Mouse (Mus musculus) lung, adult 10 weeks (tissue): Measurements from ENCODE around the gene Gm21028. TPM values are rescaled to one million over a fixed set of nuclear protein-coding genes. Genes with fewer than 3 reads are reported as not detected.

Experiments used
- polyA plus RNA-seq: library from polyadenylated mRNA; stranded (reverse); fragments of 350-450 nt; fragmentation: Illumina TruSeq; extraction: RNeasy Lipid Tissue Mini Kit (QIAGEN cat#74804); gene quantifications from one replicate; pipeline ENCODE4 v1.2.3, GENCODE M21; 2014; ENCODE audit warnings: low read depth, low replicate concordance; ENCODE audit not compliant: insufficient read depth

Gm21028 gene
- not detected for polyA plus RNA-seq

GRCm38 (mm10) chr7:42578488-42578887, at the start of gene Gm21028:
Gm21028 (minus strand) TSS chr7:42578588.

DNA sequence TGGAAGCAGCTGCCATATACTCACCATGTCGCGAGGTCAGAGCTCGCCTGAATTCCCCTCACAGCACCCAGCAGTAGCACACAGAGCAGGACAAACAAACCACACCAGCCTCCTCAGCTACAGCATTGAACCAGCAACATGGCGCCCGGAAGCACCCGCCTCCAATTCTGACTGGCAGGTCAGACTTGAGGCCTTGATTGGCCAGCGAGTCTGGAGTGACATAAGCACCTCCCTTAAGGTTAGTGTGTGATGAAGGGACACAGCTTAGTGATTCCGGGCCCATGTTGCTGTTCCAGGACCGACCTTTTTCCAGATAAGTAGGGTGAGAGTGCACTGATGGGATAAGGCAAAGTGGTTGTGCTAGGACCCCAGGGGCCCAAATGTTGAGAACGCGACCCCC, 14.0 kb upstream of the Gm21028 start, which contains the start of gene Zfp977:
Gene Zfp977 (minus strand): TSS at position 135 of the 400 bp plus-strand sequence.

Other genes starting within 250 kb of the Gm21028 start
- not detected for gene 4933421I07Rik, start 130.5 kb downstream of the Gm21028 start, polyA plus RNA-seq
- gene Zfp141, start 72.8 kb downstream of the Gm21028 start, polyA plus RNA-seq = 3.3 TPM
- gene Zfp977, start 14.0 kb upstream of the Gm21028 start, polyA plus RNA-seq = 0.55 TPM
- 2.3 TPM for gene Zfp976, start 64.0 kb upstream of the Gm21028 start, polyA plus RNA-seq
- gene Zfp975, start 114.2 kb upstream of the Gm21028 start, polyA plus RNA-seq = 2.9 TPM
- gene Gm17067, start 148.4 kb upstream of the Gm21028 start, polyA plus RNA-seq = not detected
- gene Vmn2r62, start 214.9 kb upstream of the Gm21028 start, polyA plus RNA-seq = not detected